Mouse (Mus musculus): ENCODE measurements around the gene Zfp322a. TPM values are rescaled to one million over a fixed set of nuclear protein-coding genes. Genes with fewer than 3 reads are reported as not detected.

The Zfp322a gene
- total and polyA plus RNA-seq, 2 experiments = 1.3 to 9.7 TPM

DNA sequence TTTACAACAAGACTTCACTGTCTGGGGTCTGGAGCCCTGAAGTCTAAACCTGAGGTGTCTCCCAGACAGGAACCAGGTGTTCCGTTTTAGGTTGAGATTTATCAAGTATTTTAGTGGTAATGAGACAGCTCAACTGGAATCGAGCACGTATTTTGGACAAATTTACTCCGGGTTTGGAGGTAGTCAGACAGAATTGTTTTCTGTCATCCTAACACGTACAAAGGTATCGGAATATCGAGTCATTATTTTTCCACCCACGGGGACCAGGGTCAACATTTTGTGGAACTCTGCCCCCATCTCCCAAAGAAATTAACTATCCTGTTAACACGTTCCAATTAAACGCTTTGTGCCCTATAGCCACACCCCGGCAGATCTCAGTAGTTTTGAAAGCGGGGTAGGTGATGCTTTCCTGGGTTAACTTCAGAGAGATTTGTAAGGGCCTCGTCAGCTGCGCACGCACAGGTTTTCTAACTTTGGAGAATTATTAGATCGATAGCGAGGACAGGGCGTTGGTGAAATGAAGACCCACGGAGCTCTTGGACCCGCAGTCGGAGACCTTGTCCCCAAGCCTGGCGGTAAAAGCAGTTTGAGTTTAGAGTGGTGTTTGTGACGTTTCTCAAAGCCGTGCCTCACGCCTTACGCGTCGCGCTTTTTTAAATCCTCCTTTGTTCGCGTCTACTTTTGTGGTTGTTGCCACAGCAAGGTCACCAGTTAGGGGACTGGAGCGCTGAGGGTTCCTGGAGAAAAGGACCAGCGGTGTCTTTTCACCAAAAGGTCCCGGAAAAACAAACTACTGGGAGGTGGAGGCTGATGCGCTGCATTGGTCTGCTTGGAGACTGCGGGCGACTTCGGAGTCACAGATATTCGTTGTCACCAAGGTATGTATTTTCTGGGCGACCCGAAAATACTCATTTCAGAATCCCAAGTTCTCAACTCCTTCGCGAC lies 26.6 kb upstream of the Zfp322a start:
- Histone ChIP-seq H3K36me3 (ENCODE audit: control insufficient read depth, insufficient read depth, low read length) (no peaks in the 10 kb centered on the region), H3K79me2 (ENCODE audit: control insufficient read depth, insufficient read depth, low read length) (no peaks in the 10 kb centered on the region), H3K9ac (ENCODE audit: low read depth, low read length) (no peak overlapping the region), H3K4me1 (ENCODE audit: control insufficient read depth, insufficient read depth, low read length) (no peaks in the 10 kb centered on the region), H3K27ac (replicated peaks; ENCODE audit: insufficient read depth, low read depth, low read length) (no peak overlapping the region), H3K27me3 (ENCODE audit: control insufficient read depth, insufficient read depth, low read length) (peaks cover 13% of the 10 kb centered on the region; the same call in 1 of the 2 replicates), H3K4me3 (ENCODE audit: insufficient read depth, low read depth, low read length) (no peak overlapping the region)
- WGBS = 4% methylated on average over 43 of the region's 43 CpGs
- DNase-seq (ENCODE audit: extremely low read depth, low read depth, low spot score) = no peak
- TF ChIP-seq POLR2A (IDR thresholded peaks at IDR 0.05; ENCODE audit: extremely low read depth, insufficient read depth, low read length) (no peak), CTCF (IDR thresholded peaks at IDR 0.05; ENCODE audit: low read depth, low read length) (no peak)

DNA sequence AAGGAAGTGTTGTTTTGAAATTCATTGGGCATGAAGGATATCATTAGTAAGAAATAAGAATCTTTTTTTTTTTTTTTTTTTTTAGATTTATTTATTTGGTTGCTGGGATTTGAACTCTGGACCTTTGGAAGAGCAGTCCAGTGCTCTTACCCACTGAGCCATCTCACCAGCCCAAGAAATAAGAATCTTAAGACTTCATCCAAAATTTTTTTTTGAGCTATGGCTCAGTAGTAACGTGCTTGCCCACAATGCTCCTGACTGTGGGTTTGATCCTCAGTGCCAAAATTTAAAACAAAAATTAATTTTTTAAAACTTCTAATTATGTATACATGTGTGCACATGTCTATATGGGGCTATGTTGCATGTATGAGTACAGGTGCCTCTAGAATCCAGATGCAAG lies 18.5 kb upstream of the Zfp322a start:
- no peaks in the 10 kb centered on the region for H3K36me3 ChIP-seq (ENCODE audit: control insufficient read depth, insufficient read depth, low read length)
- no peak overlapping the region for H3K4me3 ChIP-seq (ENCODE audit: insufficient read depth, low read depth, low read length)
- no peak overlapping the region for H3K9ac ChIP-seq (ENCODE audit: low read depth, low read length)
- 76% methylated on average over 1 of the region's 1 CpGs for WGBS
- no peak overlapping the region for H3K27ac ChIP-seq (replicated peaks; ENCODE audit: insufficient read depth, low read depth, low read length)
- TF ChIP-seq POLR2A (IDR thresholded peaks at IDR 0.05; ENCODE audit: extremely low read depth, insufficient read depth, low read length) (no peak), CTCF (IDR thresholded peaks at IDR 0.05; ENCODE audit: low read depth, low read length) (no peak)
- DNase-seq (ENCODE audit: extremely low read depth, low read depth, low spot score) = no peak
- no peaks in the 10 kb centered on the region for H3K27me3 ChIP-seq (ENCODE audit: control insufficient read depth, insufficient read depth, low read length)
- no peaks in the 10 kb centered on the region for H3K4me1 ChIP-seq (ENCODE audit: control insufficient read depth, insufficient read depth, low read length)
- no peaks in the 10 kb centered on the region for H3K79me2 ChIP-seq (ENCODE audit: control insufficient read depth, insufficient read depth, low read length)

DNA sequence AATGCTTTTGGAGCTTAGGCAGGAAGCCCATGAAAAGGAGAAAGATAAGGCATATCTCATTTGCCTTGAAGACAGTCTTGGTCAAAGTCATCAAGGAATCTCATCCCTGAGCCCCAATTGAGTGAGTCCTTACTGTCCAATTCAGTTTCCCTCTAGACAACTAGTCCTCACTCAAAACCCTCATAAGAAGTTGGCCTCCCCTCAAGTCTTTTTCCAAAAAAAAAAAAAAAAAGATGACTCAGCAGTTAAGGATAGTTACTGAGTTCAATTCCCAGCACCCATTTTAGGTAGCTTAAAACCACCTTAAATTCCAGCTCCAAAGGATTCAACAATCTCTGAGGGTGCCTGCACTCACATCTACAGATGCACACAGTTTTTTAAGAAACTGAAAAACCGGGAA lies 14.1 kb upstream of the Zfp322a start:
- TF ChIP-seq CTCF (IDR thresholded peaks at IDR 0.05; ENCODE audit: low read depth, low read length) = no peak
- TF ChIP-seq POLR2A (IDR thresholded peaks at IDR 0.05; ENCODE audit: extremely low read depth, insufficient read depth, low read length) = no peak
- no peaks in the 10 kb centered on the region for H3K4me1 ChIP-seq (ENCODE audit: control insufficient read depth, insufficient read depth, low read length)
- no peaks in the 10 kb centered on the region for H3K27me3 ChIP-seq (ENCODE audit: control insufficient read depth, insufficient read depth, low read length)
- H3K4me3 ChIP-seq (ENCODE audit: insufficient read depth, low read depth, low read length) = no peak overlapping the region
- WGBS = 54% methylated on average over 1 of the region's 1 CpGs
- H3K27ac ChIP-seq (replicated peaks; ENCODE audit: insufficient read depth, low read depth, low read length) = no peak overlapping the region
- no peak overlapping the region for H3K9ac ChIP-seq (ENCODE audit: low read depth, low read length)
- DNase-seq (ENCODE audit: extremely low read depth, low read depth, low spot score) = no peak
- no peaks in the 10 kb centered on the region for H3K36me3 ChIP-seq (ENCODE audit: control insufficient read depth, insufficient read depth, low read length)
- no peaks in the 10 kb centered on the region for H3K79me2 ChIP-seq (ENCODE audit: control insufficient read depth, insufficient read depth, low read length)

DNA sequence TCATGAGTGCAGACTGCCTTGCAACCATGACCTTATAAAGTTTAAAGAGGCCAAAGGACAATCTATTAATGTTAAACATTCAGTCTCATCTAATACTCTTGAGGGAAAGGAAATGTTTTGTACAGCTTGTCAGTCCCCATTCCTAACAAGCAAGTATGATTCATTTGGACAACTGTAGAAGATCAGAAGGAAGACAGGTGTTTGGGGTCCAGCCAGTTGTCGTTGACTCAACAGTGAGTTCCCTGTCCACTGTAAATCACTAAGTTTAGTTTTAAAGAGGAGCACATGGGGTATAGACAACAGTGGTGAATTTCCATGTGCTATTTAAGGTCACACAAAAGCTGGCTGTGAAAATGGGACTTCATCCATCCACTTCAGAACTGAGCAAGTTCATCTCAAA lies 3.4 kb upstream of the Zfp322a start:
- Histone ChIP-seq H3K4me3 (ENCODE audit: insufficient read depth, low read depth, low read length) (no peak overlapping the region), H3K36me3 (ENCODE audit: control insufficient read depth, insufficient read depth, low read length) (no peaks in the 10 kb centered on the region), H3K4me1 (ENCODE audit: control insufficient read depth, insufficient read depth, low read length) (no peaks in the 10 kb centered on the region), H3K27ac (replicated peaks; ENCODE audit: insufficient read depth, low read depth, low read length) (no peak overlapping the region), H3K27me3 (ENCODE audit: control insufficient read depth, insufficient read depth, low read length) (no peaks in the 10 kb centered on the region), H3K9ac (ENCODE audit: low read depth, low read length) (no peak overlapping the region), H3K79me2 (ENCODE audit: control insufficient read depth, insufficient read depth, low read length) (no peaks in the 10 kb centered on the region; the same call in 1 of the 2 replicates)
- TF ChIP-seq POLR2A (IDR thresholded peaks at IDR 0.05; ENCODE audit: extremely low read depth, insufficient read depth, low read length) (no peak), CTCF (IDR thresholded peaks at IDR 0.05; ENCODE audit: low read depth, low read length) (no peak)
- 91% methylated on average over 1 of the region's 1 CpGs for WGBS
- DNase-seq (ENCODE audit: extremely low read depth, low read depth, low spot score) = no peak

DNA sequence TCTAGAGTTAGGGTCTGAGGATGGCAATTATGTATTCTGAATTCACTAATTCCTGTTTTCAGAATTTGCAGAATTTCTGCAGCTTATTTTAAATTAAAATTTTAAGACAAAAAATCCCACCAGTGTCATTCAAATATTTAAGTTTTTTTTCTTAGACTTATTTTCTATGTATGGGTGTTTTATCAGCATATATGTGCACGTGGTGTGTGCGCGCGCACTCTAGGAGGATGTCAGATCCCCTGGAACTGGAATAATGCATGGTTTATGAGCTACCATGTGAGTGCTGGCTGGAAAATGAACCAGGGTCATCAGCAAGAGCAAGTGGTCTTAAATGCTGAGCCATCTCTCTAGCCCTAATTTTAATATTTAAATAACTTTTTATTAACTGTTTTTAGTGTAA lies 1.1 kb upstream of the Zfp322a start:
- no peak for DNase-seq (ENCODE audit: extremely low read depth, low read depth, low spot score)
- Histone ChIP-seq H3K36me3 (ENCODE audit: control insufficient read depth, insufficient read depth, low read length) (peaks cover 4% of the 10 kb centered on the region), H3K4me1 (ENCODE audit: control insufficient read depth, insufficient read depth, low read length) (no peaks in the 10 kb centered on the region), H3K27me3 (ENCODE audit: control insufficient read depth, insufficient read depth, low read length) (no peaks in the 10 kb centered on the region), H3K79me2 (ENCODE audit: control insufficient read depth, insufficient read depth, low read length) (no peaks in the 10 kb centered on the region; the same call in 1 of the 2 replicates), H3K27ac (replicated peaks; ENCODE audit: insufficient read depth, low read depth, low read length) (no peak overlapping the region), H3K4me3 (ENCODE audit: insufficient read depth, low read depth, low read length) (no peak overlapping the region), H3K9ac (ENCODE audit: low read depth, low read length) (no peak overlapping the region)
- TF ChIP-seq POLR2A (IDR thresholded peaks at IDR 0.05; ENCODE audit: extremely low read depth, insufficient read depth, low read length) = no peak
- no peak for TF ChIP-seq CTCF (IDR thresholded peaks at IDR 0.05; ENCODE audit: low read depth, low read length)
- WGBS = 95% methylated on average over 4 of the region's 4 CpGs

DNA sequence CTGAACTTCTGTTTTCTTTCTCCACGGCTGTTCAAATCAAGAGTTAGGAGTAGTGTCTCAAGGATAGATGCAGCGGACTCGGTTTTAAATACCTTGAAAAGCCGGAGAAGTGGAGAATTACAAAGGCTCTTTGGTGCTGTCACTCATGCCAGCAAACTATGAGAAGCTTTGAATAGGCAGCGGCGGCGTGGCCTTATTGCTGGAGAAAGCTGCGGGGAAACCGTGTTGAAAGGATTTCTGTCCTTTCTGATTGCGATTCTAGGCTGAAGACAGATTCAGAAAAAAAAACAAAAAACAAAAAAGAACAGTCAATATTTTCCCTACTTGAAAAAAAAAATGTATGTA lies 385 bp upstream of the Zfp322a start:
- peaks cover 8% of the 10 kb centered on the region for H3K36me3 ChIP-seq (ENCODE audit: control insufficient read depth, insufficient read depth, low read length)
- H3K4me3 ChIP-seq (ENCODE audit: insufficient read depth, low read depth, low read length) = peak overlapping the region; percentile 84
- DNase-seq (ENCODE audit: extremely low read depth, low read depth, low spot score) = no peak
- peak overlapping the region; percentile 55 for H3K9ac ChIP-seq (ENCODE audit: low read depth, low read length)
- H3K27me3 ChIP-seq (ENCODE audit: control insufficient read depth, insufficient read depth, low read length) = no peaks in the 10 kb centered on the region
- no peak for TF ChIP-seq POLR2A (IDR thresholded peaks at IDR 0.05; ENCODE audit: extremely low read depth, insufficient read depth, low read length)
- no peak for TF ChIP-seq CTCF (IDR thresholded peaks at IDR 0.05; ENCODE audit: low read depth, low read length)
- WGBS = under 1% methylated on average over 10 of the region's 10 CpGs
- no peaks in the 10 kb centered on the region; the same call in 1 of the 2 replicates for H3K79me2 ChIP-seq (ENCODE audit: control insufficient read depth, insufficient read depth, low read length)
- no peaks in the 10 kb centered on the region for H3K4me1 ChIP-seq (ENCODE audit: control insufficient read depth, insufficient read depth, low read length)
- H3K27ac ChIP-seq (replicated peaks; ENCODE audit: insufficient read depth, low read depth, low read length) = peak overlapping the region; percentile 36; the same call in 1 of the 2 replicates
